Mouse (Mus musculus) CD4-positive, CD25-positive, alpha-beta regulatory T cell, adult 4 months (primary cell): ENCODE results near the gene Map3k20. TPM values are rescaled to one million over a fixed set of nuclear protein-coding genes. Genes with fewer than 3 reads are reported as not detected.

Source experiments
- ATAC-seq: one replicate; pipeline ENCODE4 v1.8.0; 2017
- polyA plus RNA-seq, 2 experiments: library from polyadenylated mRNA; unstranded; fragments of 100-300 nt; shearing (Covaris generic); gene quantifications; one replicate each; pipeline ENCODE4 v1.2.1; 2017

Gene Map3k20
- polyA plus RNA-seq, 2 experiments from 2014 or later = 0.17 TPM; not detected in 1

DNA sequence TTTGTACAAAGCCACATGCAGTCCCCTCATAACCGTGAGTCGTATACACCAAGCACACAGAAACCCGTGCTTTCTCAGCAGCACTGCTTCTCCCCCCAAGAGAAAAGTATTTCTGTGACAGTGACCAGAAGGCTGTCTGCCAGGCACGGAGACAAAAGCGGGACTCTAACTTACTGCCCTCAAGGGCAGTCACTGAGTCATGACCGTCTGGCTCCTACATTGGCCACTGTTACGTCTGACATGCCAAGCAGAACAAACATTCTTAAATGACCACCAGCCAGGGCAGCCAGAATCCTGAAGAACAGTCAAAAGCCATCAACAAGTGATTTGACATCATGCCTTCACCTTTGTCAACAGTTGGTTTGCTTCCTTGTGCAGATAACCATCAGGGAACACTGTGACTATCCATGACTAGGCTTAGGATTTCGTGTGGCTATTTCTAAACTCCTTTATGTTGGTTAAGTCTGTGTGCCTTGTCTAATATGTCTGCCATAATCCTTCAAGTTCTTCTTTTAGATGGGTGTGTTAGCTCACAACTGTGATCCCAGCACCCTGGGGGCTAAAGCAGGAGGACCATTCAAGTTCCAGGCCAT lies 153.6 kb downstream of the Map3k20 start:
- no peak for ATAC-seq

GRCm38 (mm10) chr2:72441010-72441409 lies 155.6 kb downstream of the Map3k20 start:
- no peak for ATAC-seq

GRCm38 (mm10) chr2:72442825-72443224 lies 157.4 kb downstream of the Map3k20 start:
- no peak for ATAC-seq

DNA sequence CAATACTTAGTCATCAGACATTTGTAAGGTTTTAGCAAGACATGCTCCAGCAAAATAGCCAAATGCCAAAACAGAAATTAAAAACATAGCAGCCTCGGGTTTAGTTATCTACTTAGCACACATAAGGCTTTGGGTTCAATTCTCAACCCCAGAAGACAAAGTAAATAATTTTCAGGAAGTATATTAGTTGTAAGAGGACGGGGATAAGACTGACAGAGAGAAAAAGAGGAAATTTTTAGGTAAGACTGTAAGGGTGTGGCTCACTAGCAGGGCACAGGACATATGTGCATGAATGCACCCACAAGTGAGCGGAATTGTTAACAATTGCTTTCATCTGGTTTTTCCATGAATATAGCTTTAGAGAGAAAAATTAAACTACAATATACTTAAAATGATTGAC lies 158.5 kb downstream of the Map3k20 start:
- ATAC-seq = no peak

GRCm38 (mm10) chr2:72446106-72446505 lies 160.7 kb downstream of the Map3k20 start:
- ATAC-seq = no peak

GRCm38 (mm10) chr2:72446615-72447014 lies 161.2 kb downstream of the Map3k20 start:
- ATAC-seq = no peak

- ATAC-seq = no peak
These were observed 168.1 kb downstream of the Map3k20 start for GRCm38 (mm10) chr2:72453563-72453962.

GRCm38 (mm10) chr2:72456189-72456588 lies 170.8 kb downstream of the Map3k20 start:
- no peak for ATAC-seq

DNA sequence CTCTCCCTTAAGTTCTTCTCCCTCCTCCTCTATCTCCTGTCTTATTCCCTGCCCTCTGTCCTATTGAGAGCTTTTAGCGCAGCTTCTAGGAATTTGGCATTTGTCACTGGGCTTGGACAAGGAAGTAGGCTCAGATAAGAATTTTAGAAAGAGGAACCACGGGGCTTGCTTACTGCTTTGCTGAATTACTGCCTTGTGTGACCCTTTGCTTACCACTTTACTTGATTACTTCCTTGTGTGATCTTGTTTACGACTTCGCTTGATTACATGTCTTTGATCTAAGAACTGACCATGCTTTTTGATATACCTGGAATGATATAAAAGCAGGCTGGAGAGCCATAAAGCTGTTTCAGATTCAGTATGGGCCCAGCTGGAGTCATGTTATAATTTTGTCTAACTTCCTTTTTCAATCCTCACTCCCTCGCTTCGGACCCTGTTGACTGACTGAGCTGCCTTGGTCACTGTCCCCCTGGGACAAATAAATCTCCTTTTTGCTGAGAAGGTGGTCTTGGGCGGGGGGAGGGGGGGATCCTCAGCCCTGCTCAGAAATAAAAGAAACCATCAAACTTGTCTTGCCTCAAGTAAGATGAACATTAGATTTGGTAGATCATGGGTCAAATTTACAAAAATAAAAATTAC lies 179.1 kb downstream of the Map3k20 start:
- ATAC-seq = no peak

DNA sequence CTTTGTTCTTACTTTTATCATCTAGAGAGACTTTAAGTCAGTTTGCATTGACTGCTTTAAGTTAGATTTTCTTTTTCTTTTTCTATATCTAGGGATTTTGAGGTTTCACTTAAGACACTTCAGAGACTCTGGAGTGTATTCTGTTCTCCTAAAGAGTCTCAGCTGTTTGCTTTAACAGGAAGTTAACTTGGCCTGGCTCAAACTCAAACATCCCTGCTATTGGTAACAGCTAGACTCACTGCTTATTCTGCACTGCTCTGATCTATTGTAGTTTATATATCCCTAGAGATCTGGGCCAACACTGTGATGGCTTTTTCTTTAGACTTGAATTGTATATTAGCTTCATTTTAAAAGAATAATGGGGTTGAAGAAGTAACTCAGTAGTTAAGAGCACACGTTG lies 182.2 kb downstream of the Map3k20 start:
- no peak for ATAC-seq

DNA sequence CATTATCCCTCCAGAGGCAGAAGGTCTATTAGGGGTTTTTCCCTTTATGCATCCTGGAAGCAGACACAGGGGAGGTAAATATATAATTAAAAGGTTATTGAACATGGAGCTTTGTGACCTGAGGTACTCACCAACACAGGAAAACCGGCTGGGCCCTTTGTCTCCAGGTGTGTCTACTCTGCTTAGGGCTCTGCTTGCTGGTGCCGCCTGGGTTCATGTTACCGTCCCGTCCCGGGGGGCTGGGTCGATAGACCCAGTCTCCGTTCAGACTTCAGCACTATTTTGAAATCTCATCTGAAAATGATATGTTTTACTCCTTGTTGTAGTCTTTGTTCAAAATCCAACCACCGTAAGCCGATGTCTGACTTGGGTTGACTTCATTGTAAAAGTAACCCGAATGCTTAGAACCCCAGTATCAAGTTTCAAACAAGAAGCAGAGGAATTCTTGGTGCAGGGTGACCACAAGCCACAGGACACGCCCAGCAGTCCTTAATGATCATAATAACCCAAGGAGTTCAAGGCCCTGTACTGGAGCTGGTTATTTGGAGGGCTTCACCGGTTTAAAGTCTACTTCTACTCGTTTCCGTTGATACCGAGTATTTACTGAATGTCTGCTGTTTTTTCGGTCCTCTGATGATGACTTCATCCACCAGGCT lies 186.1 kb downstream of the Map3k20 start:
- ATAC-seq = no peak

GRCm38 (mm10) chr2:72474531-72475287 lies 189.3 kb downstream of the Map3k20 start:
- no peak for ATAC-seq

- peak; percentile 10 for ATAC-seq
These were observed 190.0 kb downstream of the Map3k20 start for GRCm38 (mm10) chr2:72475423-72475796.

GRCm38 (mm10) chr2:72475797-72476485 lies 190.5 kb downstream of the Map3k20 start, which contains the start of gene Cdca7:
Gene Cdca7, plus strand, starts transcription at chr2:72476159.
- ATAC-seq = peak; percentile 83

DNA sequence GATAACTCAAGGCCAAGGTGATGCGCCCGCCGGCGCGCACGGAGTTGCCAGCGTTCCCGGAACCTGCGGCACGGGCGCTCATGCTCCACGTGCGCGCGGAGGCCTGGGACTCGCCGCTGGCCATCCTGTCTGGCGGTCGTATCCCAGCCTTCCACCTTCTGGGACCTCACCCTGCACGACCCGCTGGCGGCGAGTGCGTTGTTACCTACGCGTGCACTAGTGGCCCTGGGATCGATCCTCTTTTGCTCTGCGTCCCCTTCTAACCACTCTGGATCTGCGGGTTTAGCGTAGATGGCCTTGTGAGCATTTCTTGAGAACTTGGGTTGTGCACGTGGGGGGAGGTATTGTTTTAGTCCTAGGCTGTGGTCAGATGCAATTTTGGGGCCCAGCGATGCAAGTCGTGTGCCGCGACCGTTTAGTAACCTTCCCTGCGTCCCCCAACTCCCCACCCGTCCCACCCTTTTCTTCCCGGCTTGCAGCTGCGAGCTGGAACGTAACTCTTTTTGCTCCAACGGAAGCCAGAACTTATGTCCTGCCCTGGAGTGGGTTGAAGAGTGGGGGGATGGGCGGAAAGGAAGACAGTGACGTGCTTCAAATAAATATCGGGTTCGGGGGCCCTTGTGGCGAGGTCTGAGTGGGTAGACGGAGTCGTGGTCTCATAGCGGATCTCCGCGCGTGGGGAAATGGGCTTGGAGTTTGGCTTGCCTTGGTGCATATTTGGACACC lies 191.2 kb downstream of the Map3k20 start:
- peak; percentile 41 for ATAC-seq

DNA sequence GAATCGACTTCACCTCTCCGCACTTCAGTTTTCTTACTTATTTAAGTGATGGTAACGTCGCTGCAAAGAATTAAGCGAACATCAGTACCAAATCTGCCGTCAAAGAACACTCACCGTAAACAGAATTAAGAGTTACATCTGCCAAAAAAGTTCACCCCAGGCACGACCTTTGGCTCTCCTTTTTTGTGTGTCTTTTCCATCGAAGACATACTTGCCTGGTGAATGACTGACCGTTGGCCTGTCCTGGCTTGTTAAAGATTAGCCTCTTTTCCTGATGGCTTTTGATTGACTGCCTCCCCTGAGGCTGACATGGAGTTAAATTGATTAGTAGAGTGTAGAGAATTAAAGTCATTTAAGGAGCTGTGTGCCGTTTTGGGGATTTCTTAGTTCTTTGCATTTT lies 191.8 kb downstream of the Map3k20 start:
- ATAC-seq = no peak

DNA sequence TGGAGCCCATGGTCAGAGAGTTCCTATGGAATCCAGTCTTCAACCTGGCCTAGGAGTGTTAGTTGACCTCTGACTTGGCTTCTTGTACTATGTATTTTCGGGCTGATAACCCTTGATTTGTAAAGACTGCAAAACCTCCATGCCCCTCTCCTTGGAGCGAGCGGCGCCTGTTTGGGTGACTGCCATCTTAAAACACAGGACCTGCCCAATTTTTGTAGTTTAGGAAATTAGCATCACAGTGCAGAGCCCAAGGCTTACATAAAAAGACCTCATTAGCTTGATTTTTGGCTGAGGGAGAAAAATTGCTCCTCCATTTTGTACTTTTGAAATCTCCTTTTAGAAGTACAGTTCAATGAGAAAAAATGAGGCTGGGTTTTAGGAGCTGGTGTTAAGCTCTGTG lies 192.7 kb downstream of the Map3k20 start:
- ATAC-seq = no peak

DNA sequence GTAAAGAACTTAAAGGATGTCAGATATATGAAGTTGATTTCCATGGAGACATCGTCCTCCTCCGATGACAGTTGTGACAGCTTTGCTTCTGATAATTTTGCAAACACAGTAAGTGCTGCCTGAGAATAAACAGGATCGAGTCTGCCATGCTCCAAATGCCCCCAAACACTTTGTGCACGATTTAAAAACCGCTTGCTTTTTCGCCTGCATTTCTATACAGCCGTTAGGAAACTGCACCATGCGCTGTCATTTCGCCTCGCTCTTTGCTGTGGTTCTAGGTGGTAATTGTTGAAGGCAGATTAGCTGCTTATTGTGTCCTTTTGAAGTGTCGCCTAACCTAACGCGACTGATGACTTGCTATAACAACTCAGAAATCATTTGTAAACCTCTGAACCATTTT lies 193.5 kb downstream of the Map3k20 start:
- no peak for ATAC-seq

DNA sequence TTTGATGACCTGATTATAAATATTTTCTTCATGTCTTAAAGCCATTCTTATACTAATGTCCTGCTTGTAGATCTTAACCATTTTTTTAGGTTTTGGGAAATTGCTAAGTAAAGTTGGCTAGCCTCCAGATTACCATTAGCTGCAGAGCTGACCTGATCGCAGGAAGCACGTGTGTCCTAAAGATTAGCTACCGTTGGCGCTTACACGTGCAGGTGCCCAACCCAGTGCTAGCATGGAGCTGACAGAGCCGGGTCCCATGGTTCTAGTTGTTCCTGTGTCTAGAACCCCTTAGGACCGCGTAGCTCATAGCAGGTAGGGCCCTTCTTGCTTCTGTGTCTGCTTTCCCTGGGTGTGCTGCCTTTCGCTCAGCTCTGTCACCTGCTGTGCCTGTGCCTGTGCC lies 194.4 kb downstream of the Map3k20 start:
- no peak for ATAC-seq

DNA sequence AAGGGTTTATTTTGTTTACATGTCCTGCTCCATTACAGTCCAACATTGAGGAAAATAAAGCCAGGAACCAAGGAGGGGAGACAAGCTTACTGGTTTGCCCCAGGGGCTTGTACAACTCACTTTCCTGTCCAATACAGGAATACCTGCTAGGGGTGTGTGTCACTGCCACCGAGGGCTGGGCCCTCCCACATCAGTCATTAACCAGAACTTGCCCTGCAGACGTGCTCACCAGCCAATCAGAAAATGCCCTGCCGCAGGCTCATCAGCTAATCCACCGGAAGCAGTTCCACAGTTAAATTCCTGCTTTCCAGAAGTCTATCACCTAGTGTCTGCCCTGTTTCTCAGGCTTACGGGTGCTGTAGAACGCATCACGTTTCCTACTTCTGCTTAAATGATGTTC lies 206.2 kb downstream of the Map3k20 start:
- no peak for ATAC-seq
